Mouse (Mus musculus): ENCODE data around the gene Otog.

Gene Otog

GRCm38 (mm10) chr7:46285161-46285839 is 44.5 kb downstream of the Otog start:
- DNase-seq: no peak

- no peak for DNase-seq
Measured at GRCm38 (mm10) chr7:46286391-46286790, 45.6 kb downstream of the Otog start.

- no peak for DNase-seq
Measured at GRCm38 (mm10) chr7:46287051-46287450, 46.3 kb downstream of the Otog start.

GRCm38 (mm10) chr7:46296330-46296729 is 55.5 kb downstream of the Otog start:
- no peak for DNase-seq

GRCm38 (mm10) chr7:46301031-46301632 is 60.3 kb downstream of the Otog start:
- DNase-seq: no peak

GRCm38 (mm10) chr7:46313486-46313885 is 72.7 kb downstream of the Otog start:
- DNase-seq: no peak

- DNase-seq: no peak
Measured at GRCm38 (mm10) chr7:46314220-46315009, 73.6 kb downstream of the Otog start.

- no peak for DNase-seq
Measured at GRCm38 (mm10) chr7:46315692-46316091, 74.9 kb downstream of the Otog start.

GRCm38 (mm10) chr7:46316948-46317347 is 76.2 kb downstream of the Otog start:
- DNase-seq: peak; percentile 13

- DNase-seq: no peak
Measured at GRCm38 (mm10) chr7:46321242-46321641, 80.5 kb downstream of the Otog start.

- no peak for DNase-seq
Measured at GRCm38 (mm10) chr7:46327896-46328295, 87.1 kb downstream of the Otog start.

GRCm38 (mm10) chr7:46337397-46337796 is 96.6 kb downstream of the Otog start:
- no peak for DNase-seq

GRCm38 (mm10) chr7:46339818-46340217 is 99.0 kb downstream of the Otog start:
- DNase-seq: no peak

GRCm38 (mm10) chr7:46340295-46340694 is 99.5 kb downstream of the Otog start:
- DNase-seq: no peak

- DNase-seq: no peak
Measured at GRCm38 (mm10) chr7:46341471-46341870, 100.7 kb downstream of the Otog start.

GRCm38 (mm10) chr7:46347692-46348091 is 106.9 kb downstream of the Otog start:
- no peak for DNase-seq

GRCm38 (mm10) chr7:46348813-46349212 is 108.0 kb downstream of the Otog start:
- no peak for DNase-seq

GRCm38 (mm10) chr7:46350119-46350702 is 109.4 kb downstream of the Otog start:
- no peak for DNase-seq

GRCm38 (mm10) chr7:46352748-46353147 is 112.0 kb downstream of the Otog start:
- no peak for DNase-seq

- DNase-seq: no peak
Measured at GRCm38 (mm10) chr7:46353216-46353615, 112.4 kb downstream of the Otog start.

GRCm38 (mm10) chr7:46353875-46354274 is 113.1 kb downstream of the Otog start:
- DNase-seq: no peak

Data from liver (tissue).